ENCODE assay signal across 16 mouse cellular contexts in genomic region chr2:160891697-160892096, GRCm38 (mm10).
"Had no signal": no experiment of that assay in that cellular context is flagged by ENCODE, and none has a peak within 500 bp of the region (broad histone marks: within the 10 kb centered on the region; RNA-seq: fewer than 3 reads in every experiment).

No protein-coding gene starts in this region.

- H3K4me3 ChIP-seq: left cerebral cortex, adult 2 months; limb, embryonic 10.5 days; liver, embryonic 15.5 days; megakaryocyte, embryonic 14.5 days; midbrain, embryonic 12.5 days; neural tube, embryonic 15.5 days; stomach, embryonic 15.5 days had no signal

- H3K9ac ChIP-seq: liver, embryonic 15.5 days; midbrain, embryonic 12.5 days; neural tube, embryonic 15.5 days; stomach, embryonic 15.5 days had no signal

- H3K4me2 ChIP-seq: liver, embryonic 11.5 days; liver, embryonic 15.5 days; midbrain, embryonic 12.5 days; neural tube, embryonic 15.5 days; stomach, embryonic 15.5 days had no signal

- ATAC-seq: lung, postnatal 0 days had no signal

- H3K27me3 ChIP-seq: liver, embryonic 15.5 days; stomach, embryonic 15.5 days had no signal

- H3K36me3 ChIP-seq: limb, embryonic 10.5 days; liver, embryonic 15.5 days; midbrain, embryonic 12.5 days; neural tube, embryonic 15.5 days; stomach, embryonic 15.5 days had no signal

- DNase-seq: kidney, adult 8-10 months; kidney, postnatal 25 days; lung, adult 2 months; right cerebral cortex, adult 18-20 months; right cerebral cortex, postnatal 25 days; thymus, adult 18-20 months; thymus, postnatal 14 days had no signal

- H3K9me3 ChIP-seq: limb, embryonic 10.5 days; liver, embryonic 15.5 days; midbrain, embryonic 12.5 days; neural tube, embryonic 15.5 days; stomach, embryonic 15.5 days had no signal

- H3K27ac ChIP-seq: left cerebral cortex, adult 2 months; limb, embryonic 10.5 days; liver, embryonic 15.5 days; midbrain, embryonic 12.5 days; neural tube, embryonic 15.5 days; stomach, embryonic 15.5 days had no signal
